Mouse (Mus musculus): ENCODE data around the gene Mpp1. TPM values are rescaled to one million over a fixed set of nuclear protein-coding genes. Genes with fewer than 3 reads are reported as not detected.

The Mpp1 gene
- polyA plus RNA-seq, 1 experiment from 2014 or later, result 24.6 TPM

- Histone ChIP-seq H3K9me3 (ENCODE audit: control insufficient read depth, low read length) (no peaks in the 10 kb centered on the region), H3K27me3 (ENCODE audit: control insufficient read depth, insufficient read depth, low read length) (no peaks in the 10 kb centered on the region), H3K4me1 (ENCODE audit: control insufficient read depth, insufficient read depth, low read length) (no peaks in the 10 kb centered on the region), H3K4me3 (ENCODE audit: low read depth, low read length) (no peak overlapping the region), H3K36me3 (ENCODE audit: control insufficient read depth, insufficient read depth, low read length) (no peaks in the 10 kb centered on the region), H3K27ac (ENCODE audit: low read depth, low read length) (no peak overlapping the region), H3K4me2 (no peak overlapping the region), H3K9ac (ENCODE audit: low read length) (no peak overlapping the region)
- ATAC-seq (ENCODE audit: low FRiP score) (no peak), DNase-seq (ENCODE audit: low spot score, missing footprints) (no peak)
Measured at GRCm38 (mm10) chrX:75136938-75137337, 6.1 kb upstream of the Mpp1 start.

- no peaks in the 10 kb centered on the region for H3K9me3 ChIP-seq (ENCODE audit: control insufficient read depth, low read length)
- DNase-seq (ENCODE audit: low spot score, missing footprints) (no peak), ATAC-seq (ENCODE audit: low FRiP score) (no peak)
- H3K36me3 ChIP-seq (ENCODE audit: control insufficient read depth, insufficient read depth, low read length), result no peaks in the 10 kb centered on the region
- H3K4me3 ChIP-seq (ENCODE audit: low read depth, low read length), result no peak overlapping the region
- no peaks in the 10 kb centered on the region for H3K4me1 ChIP-seq (ENCODE audit: control insufficient read depth, insufficient read depth, low read length)
- no peaks in the 10 kb centered on the region for H3K27me3 ChIP-seq (ENCODE audit: control insufficient read depth, insufficient read depth, low read length)
- no peak overlapping the region for H3K27ac ChIP-seq (ENCODE audit: low read depth, low read length)
- WGBS, result 66% methylated on average over 2 of the region's 2 CpGs
- H3K4me2 ChIP-seq, result no peak overlapping the region
- no peak overlapping the region for H3K9ac ChIP-seq (ENCODE audit: low read length)
Measured at GRCm38 (mm10) chrX:75129474-75129873, 1.3 kb downstream of the Mpp1 start.

GRCm38 (mm10) chrX:75128333-75128980, 2.4 kb downstream of the Mpp1 start:
- DNase-seq (ENCODE audit: low spot score, missing footprints), result no peak
- H3K4me3 ChIP-seq (ENCODE audit: low read depth, low read length), result no peak overlapping the region
- H3K27ac ChIP-seq (ENCODE audit: low read depth, low read length), result no peak overlapping the region
- no peak overlapping the region for H3K4me2 ChIP-seq
- H3K9ac ChIP-seq (ENCODE audit: low read length), result no peak overlapping the region
- H3K27me3 ChIP-seq (ENCODE audit: control insufficient read depth, insufficient read depth, low read length), result no peaks in the 10 kb centered on the region
- H3K9me3 ChIP-seq (ENCODE audit: control insufficient read depth, low read length), result no peaks in the 10 kb centered on the region
- H3K4me1 ChIP-seq (ENCODE audit: control insufficient read depth, insufficient read depth, low read length), result no peaks in the 10 kb centered on the region
- H3K36me3 ChIP-seq (ENCODE audit: control insufficient read depth, insufficient read depth, low read length), result no peaks in the 10 kb centered on the region
- ATAC-seq (ENCODE audit: low FRiP score), result no peak

GRCm38 (mm10) chrX:75126893-75127292, 3.9 kb downstream of the Mpp1 start:
- H3K4me1 ChIP-seq (ENCODE audit: control insufficient read depth, insufficient read depth, low read length), result no peaks in the 10 kb centered on the region
- H3K27me3 ChIP-seq (ENCODE audit: control insufficient read depth, insufficient read depth, low read length), result no peaks in the 10 kb centered on the region
- no peaks in the 10 kb centered on the region for H3K9me3 ChIP-seq (ENCODE audit: control insufficient read depth, low read length)
- no peak for DNase-seq (ENCODE audit: low spot score, missing footprints)
- H3K9ac ChIP-seq (ENCODE audit: low read length), result no peak overlapping the region
- no peak overlapping the region for H3K4me3 ChIP-seq (ENCODE audit: low read depth, low read length)
- ATAC-seq (ENCODE audit: low FRiP score), result no peak
- no peaks in the 10 kb centered on the region for H3K36me3 ChIP-seq (ENCODE audit: control insufficient read depth, insufficient read depth, low read length)
- no peak overlapping the region for H3K4me2 ChIP-seq
- no peak overlapping the region for H3K27ac ChIP-seq (ENCODE audit: low read depth, low read length)

GRCm38 (mm10) chrX:75125606-75126005, 5.2 kb downstream of the Mpp1 start:
- DNase-seq (ENCODE audit: low spot score, missing footprints), result no peak

GRCm38 (mm10) chrX:75115550-75115949, 15.3 kb downstream of the Mpp1 start:
- H3K9me3 ChIP-seq (ENCODE audit: control insufficient read depth, low read length), result no peaks in the 10 kb centered on the region
- no peak overlapping the region for H3K4me3 ChIP-seq (ENCODE audit: low read depth, low read length)
- no peaks in the 10 kb centered on the region for H3K4me1 ChIP-seq (ENCODE audit: control insufficient read depth, insufficient read depth, low read length)
- H3K9ac ChIP-seq (ENCODE audit: low read length), result no peak overlapping the region
- no peak for DNase-seq (ENCODE audit: low spot score, missing footprints)
- H3K36me3 ChIP-seq (ENCODE audit: control insufficient read depth, insufficient read depth, low read length), result no peaks in the 10 kb centered on the region
- no peak overlapping the region for H3K27ac ChIP-seq (ENCODE audit: low read depth, low read length)
- no peak overlapping the region for H3K4me2 ChIP-seq
- no peak for ATAC-seq (ENCODE audit: low FRiP score)
- H3K27me3 ChIP-seq (ENCODE audit: control insufficient read depth, insufficient read depth, low read length), result no peaks in the 10 kb centered on the region

More at GRCm38 (mm10) chrX:75125606-75126005, 5.2 kb downstream of the Mpp1 start:
- Histone ChIP-seq H3K27ac (ENCODE audit: low read depth, low read length) (no peak overlapping the region), H3K9ac (ENCODE audit: low read length) (no peak overlapping the region), H3K27me3 (ENCODE audit: control insufficient read depth, insufficient read depth, low read length) (no peaks in the 10 kb centered on the region), H3K4me2 (no peak overlapping the region), H3K9me3 (ENCODE audit: control insufficient read depth, low read length) (no peaks in the 10 kb centered on the region), H3K4me1 (ENCODE audit: control insufficient read depth, insufficient read depth, low read length) (no peaks in the 10 kb centered on the region), H3K36me3 (ENCODE audit: control insufficient read depth, insufficient read depth, low read length) (no peaks in the 10 kb centered on the region), H3K4me3 (ENCODE audit: low read depth, low read length) (no peak overlapping the region)
- no peak for ATAC-seq (ENCODE audit: low FRiP score)
- WGBS, result 83% methylated on average over 3 of the region's 3 CpGs

GRCm38 (mm10) chrX:75102293-75102692, 28.5 kb downstream of the Mpp1 start:
- Histone ChIP-seq H3K36me3 (ENCODE audit: control insufficient read depth, insufficient read depth, low read length) (peaks cover 3% of the 10 kb centered on the region; the same call in 1 of the 2 replicates), H3K27ac (ENCODE audit: low read depth, low read length) (no peak overlapping the region), H3K4me2 (no peak overlapping the region), H3K9ac (ENCODE audit: low read length) (no peak overlapping the region), H3K9me3 (ENCODE audit: control insufficient read depth, low read length) (no peaks in the 10 kb centered on the region), H3K4me3 (ENCODE audit: low read depth, low read length) (no peak overlapping the region), H3K4me1 (ENCODE audit: control insufficient read depth, insufficient read depth, low read length) (no peaks in the 10 kb centered on the region), H3K27me3 (ENCODE audit: control insufficient read depth, insufficient read depth, low read length) (no peaks in the 10 kb centered on the region)
- ATAC-seq (ENCODE audit: low FRiP score) (no peak), DNase-seq (ENCODE audit: low spot score, missing footprints) (no peak)
- WGBS, result 87% methylated on average over 6 of the region's 6 CpGs

- Histone ChIP-seq H3K36me3 (ENCODE audit: control insufficient read depth, insufficient read depth, low read length) (no peaks in the 10 kb centered on the region), H3K4me2 (no peak overlapping the region), H3K27me3 (ENCODE audit: control insufficient read depth, insufficient read depth, low read length) (no peaks in the 10 kb centered on the region), H3K9me3 (ENCODE audit: control insufficient read depth, low read length) (no peaks in the 10 kb centered on the region), H3K4me1 (ENCODE audit: control insufficient read depth, insufficient read depth, low read length) (no peaks in the 10 kb centered on the region), H3K27ac (ENCODE audit: low read depth, low read length) (no peak overlapping the region), H3K9ac (ENCODE audit: low read length) (no peak overlapping the region), H3K4me3 (ENCODE audit: low read depth, low read length) (no peak overlapping the region)
- DNase-seq (ENCODE audit: low spot score, missing footprints) (no peak), ATAC-seq (ENCODE audit: low FRiP score) (no peak)
- WGBS, result 93% methylated on average over 8 of the region's 8 CpGs
Measured at GRCm38 (mm10) chrX:75098799-75099198, 32.0 kb downstream of the Mpp1 start.

GRCm38 (mm10) chrX:75096163-75096770, 34.5 kb downstream of the Mpp1 start:
- WGBS, result 19% methylated on average over 23 of the region's 23 CpGs
- no peaks in the 10 kb centered on the region for H3K36me3 ChIP-seq (ENCODE audit: control insufficient read depth, insufficient read depth, low read length)

More at GRCm38 (mm10) chrX:75096163-75096770, 34.5 kb downstream of the Mpp1 start:
- Histone ChIP-seq H3K4me1 (ENCODE audit: control insufficient read depth, insufficient read depth, low read length) (no peaks in the 10 kb centered on the region), H3K27ac (ENCODE audit: low read depth, low read length) (no peak overlapping the region), H3K4me3 (ENCODE audit: low read depth, low read length) (peak overlapping the region; percentile 50), H3K9ac (ENCODE audit: low read length) (peak overlapping the region; percentile 71), H3K4me2 (peak overlapping the region; percentile 54), H3K27me3 (ENCODE audit: control insufficient read depth, insufficient read depth, low read length) (no peaks in the 10 kb centered on the region), H3K9me3 (ENCODE audit: control insufficient read depth, low read length) (no peaks in the 10 kb centered on the region)
- DNase-seq (ENCODE audit: low spot score, missing footprints) (peak; percentile 98), ATAC-seq (ENCODE audit: low FRiP score) (no peak)

Data from midbrain, embryonic 11.5 days (tissue).